Mouse (Mus musculus): ENCODE measurements at regions not wholly inside any gene's neighbourhood (a gene's known extent, or its start where the extent isn't known, plus 50 kb on each side); places are given as distances from the start of the nearest gene placed in this dataset.

DNA sequence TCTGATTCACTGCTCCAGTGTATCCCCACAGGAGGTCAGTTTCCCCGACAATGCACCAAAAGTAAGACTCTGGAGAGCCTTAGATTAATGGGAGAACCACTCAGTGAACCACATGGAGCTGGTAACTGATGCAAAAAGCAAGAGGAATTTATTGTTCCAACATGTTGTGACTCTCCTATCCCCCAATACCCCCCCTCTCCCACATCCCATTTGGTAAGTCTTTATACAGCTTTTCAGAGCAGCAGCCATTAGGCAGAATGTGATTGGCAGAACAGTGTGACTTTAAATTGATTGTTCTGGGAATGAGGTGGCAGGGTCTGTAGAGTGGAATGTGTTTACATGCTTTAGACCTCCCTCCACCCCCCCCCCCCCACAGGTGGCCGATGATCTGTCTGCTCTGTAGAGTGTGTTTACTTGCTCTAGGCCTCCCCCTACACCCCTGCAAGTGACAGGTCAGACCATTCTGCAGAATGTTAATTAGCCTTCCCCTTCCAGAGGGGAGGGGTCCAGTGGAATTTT lies 6497.8 kb upstream of the Gm7489 start:
- 11% methylated on average over 2 of the region's 2 CpGs for WGBS
- no peaks in the 10 kb centered on the region for H3K9me3 ChIP-seq
- H3K27me3 ChIP-seq (replicated peaks) = no peaks in the 10 kb centered on the region
- H3K36me3 ChIP-seq = no peaks in the 10 kb centered on the region
- H3K4me2 ChIP-seq (replicated peaks) = no peak overlapping the region
- no peak overlapping the region for H3K9ac ChIP-seq
- peak; percentile 75 for ATAC-seq (ENCODE audit: low FRiP score, low read depth)
- no peaks in the 10 kb centered on the region for H3K4me1 ChIP-seq
- H3K4me3 ChIP-seq = no peak overlapping the region
- H3K27ac ChIP-seq = no peak overlapping the region
